Comparison of ENCODE assay signal across 25 mouse cellular contexts in the genomic region with DNA sequence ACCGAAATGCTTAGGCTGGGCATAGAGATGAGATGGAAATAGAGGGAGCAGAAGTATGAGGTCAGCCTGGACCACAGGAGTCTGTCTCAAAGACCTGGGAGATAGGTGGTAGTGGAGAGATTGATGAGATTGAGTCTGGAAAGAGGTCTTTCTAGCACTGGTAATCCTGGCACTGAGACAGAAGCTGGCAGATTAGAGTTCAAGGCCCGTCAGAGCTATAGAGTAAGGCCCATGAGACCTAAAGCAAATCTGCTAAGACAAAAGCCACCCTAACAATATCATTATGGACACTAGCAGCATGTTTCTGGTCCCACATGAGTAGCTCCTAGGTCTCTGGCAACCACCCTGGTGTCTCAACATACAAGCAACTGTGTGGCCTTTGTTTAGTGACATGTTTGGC. TPM values are rescaled to one million over a fixed set of nuclear protein-coding genes. Genes with fewer than 3 reads are reported as not detected.
DNase-seq lines count a peak whose midpoint lies in the region; ATAC-seq lines count a peak whose summit lies in the region.
"Had no signal": no experiment of that assay in that cellular context is flagged by ENCODE, and none has a peak within 500 bp of the region (broad histone marks: within the 10 kb centered on the region; RNA-seq: fewer than 3 reads in every experiment).

No protein-coding gene starts in this region.

- no peak for ATAC-seq in heart, embryonic 14.5 days (ENCODE audit: insufficient number of reproducible peaks, insufficient read depth, low FRiP score, low read depth)
- no peak for ATAC-seq in midbrain, embryonic 11.5 days (ENCODE audit: low FRiP score)
- ATAC-seq in midbrain, embryonic 16.5 days: no peak
- ATAC-seq: CD4-positive, CD25-positive, alpha-beta regulatory T cell, adult 4 months; forebrain, embryonic 14.5 days; forebrain, postnatal 0 days; hindbrain, embryonic 16.5 days; intestine, embryonic 15.5 days had no signal

- 94% methylated on average over 2 of the region's 2 CpGs for WGBS in heart, embryonic 10.5 days
- WGBS in heart, embryonic 14.5 days: 79% methylated on average over 2 of the region's 2 CpGs
- 82% methylated on average over 2 of the region's 2 CpGs for WGBS in midbrain, embryonic 11.5 days
- 86% methylated on average over 2 of the region's 2 CpGs for WGBS in midbrain, embryonic 16.5 days

- peaks cover 22% of the 10 kb centered on the region for H3K4me1 ChIP-seq in heart, embryonic 10.5 days
- H3K4me1 ChIP-seq in heart, embryonic 14.5 days (ENCODE audit: control insufficient read depth in 2 of 2, insufficient read depth in 2 of 2, low read length in 2 of 2): peaks cover 3 to 7% of the 10 kb centered on the region in 2 experiments; a peak in 1 of 4 replicates
- peaks cover 2% of the 10 kb centered on the region; the same call in 1 of the 2 replicates for H3K4me1 ChIP-seq in midbrain, embryonic 11.5 days (ENCODE audit: control insufficient read depth, insufficient read depth, low read length)
- peaks cover 12% of the 10 kb centered on the region for H3K4me1 ChIP-seq in midbrain, embryonic 16.5 days (ENCODE audit: control insufficient read depth, insufficient read depth, low read length)
- H3K4me1 ChIP-seq: intestine, embryonic 15.5 days had no signal

- intact Hi-C loops in heart, postnatal 14 days (cut with DNase I): no loop called here

- 0 out of 2 replicates have a peak overlapping the region, but pooled peaks have one; percentile 13 for H3K27ac ChIP-seq in heart, embryonic 10.5 days
- no peak overlapping the region; a peak in 1 of 4 replicates for H3K27ac ChIP-seq in heart, embryonic 14.5 days (replicated peaks in 1 of 2; ENCODE audit: control insufficient read depth in 1 of 2, insufficient read depth in 1 of 2, low read depth in 2 of 2, low read length in 2 of 2)
- no peak overlapping the region for H3K27ac ChIP-seq in midbrain, embryonic 11.5 days (ENCODE audit: low read depth, low read length)
- H3K27ac ChIP-seq in midbrain, embryonic 16.5 days (ENCODE audit: low read length): no peak overlapping the region
- H3K27ac ChIP-seq: embryonic facial prominence, embryonic 12.5 days; embryonic facial prominence, embryonic 15.5 days; hindbrain, embryonic 10.5 days; hindbrain, embryonic 13.5 days; intestine, embryonic 15.5 days had no signal

- H3K27me3 ChIP-seq in heart, embryonic 10.5 days (ENCODE audit: insufficient read depth, poor library complexity, severe bottlenecking): no peaks in the 10 kb centered on the region
- no peaks in the 10 kb centered on the region for H3K27me3 ChIP-seq in heart, embryonic 14.5 days (ENCODE audit: control insufficient read depth, insufficient read depth, low read length)
- H3K27me3 ChIP-seq in midbrain, embryonic 11.5 days (ENCODE audit: control insufficient read depth, insufficient read depth, low read length): no peaks in the 10 kb centered on the region
- no peaks in the 10 kb centered on the region for H3K27me3 ChIP-seq in midbrain, embryonic 16.5 days (ENCODE audit: control insufficient read depth, insufficient read depth, low read depth, low read length)
- H3K27me3 ChIP-seq: embryonic facial prominence, embryonic 12.5 days; embryonic facial prominence, embryonic 15.5 days; hindbrain, embryonic 13.5 days; intestine, embryonic 15.5 days had no signal

- no peak for DNase-seq in heart, embryonic 10.5 days (ENCODE audit: low spot score)
- DNase-seq in heart, adult 9 months (ENCODE audit: low spot score in 2 of 2): no peak
- no peak for DNase-seq in heart, postnatal 14 days
- DNase-seq in midbrain, embryonic 11.5 days (ENCODE audit: low spot score, missing footprints): peak; percentile 82
- DNase-seq: adrenal gland, adult 2 months; adrenal gland, postnatal 14 days; cerebellum, adult 11 months; cerebellum, adult 2 months; cerebellum, adult 9-11 months; cerebellum, postnatal 25 days; forebrain, postnatal 0 days; gastrocnemius, postnatal 36 days; heart, postnatal 36 days; kidney, adult 11 months; kidney, adult 8-10 months had no signal

- H3K4me3 ChIP-seq in heart, embryonic 10.5 days: no peak overlapping the region
- H3K4me3 ChIP-seq in heart, embryonic 14.5 days (ENCODE audit: control insufficient read depth in 1 of 2, insufficient read depth in 1 of 2, low read depth in 1 of 2, low read length in 2 of 2): no peak overlapping the region
- H3K4me3 ChIP-seq in midbrain, embryonic 11.5 days (ENCODE audit: low read depth, low read length): no peak overlapping the region
- H3K4me3 ChIP-seq in midbrain, embryonic 16.5 days (ENCODE audit: low read depth, low read length): no peak overlapping the region
- H3K4me3 ChIP-seq: embryonic facial prominence, embryonic 12.5 days; embryonic facial prominence, embryonic 15.5 days; hindbrain, embryonic 10.5 days; hindbrain, embryonic 13.5 days; intestine, embryonic 15.5 days had no signal

- H3K9me3 ChIP-seq in heart, embryonic 10.5 days: no peaks in the 10 kb centered on the region
- no peaks in the 10 kb centered on the region for H3K9me3 ChIP-seq in heart, embryonic 14.5 days (ENCODE audit: control insufficient read depth, low read length)
- H3K9me3 ChIP-seq in midbrain, embryonic 11.5 days (ENCODE audit: control insufficient read depth, low read length): no peaks in the 10 kb centered on the region
- H3K9me3 ChIP-seq in midbrain, embryonic 16.5 days (replicated peaks; ENCODE audit: control insufficient read depth, low read length, poor library complexity, severe bottlenecking): no peaks in the 10 kb centered on the region
- H3K9me3 ChIP-seq: embryonic facial prominence, embryonic 12.5 days; embryonic facial prominence, embryonic 15.5 days; hindbrain, embryonic 10.5 days; hindbrain, embryonic 13.5 days; intestine, embryonic 15.5 days had no signal

- no peaks in the 10 kb centered on the region for H3K36me3 ChIP-seq in heart, embryonic 10.5 days
- no peaks in the 10 kb centered on the region for H3K36me3 ChIP-seq in heart, embryonic 14.5 days (ENCODE audit: control insufficient read depth, insufficient read depth, low read length)
- H3K36me3 ChIP-seq in midbrain, embryonic 11.5 days (ENCODE audit: control insufficient read depth, insufficient read depth, low read length): no peaks in the 10 kb centered on the region
- no peaks in the 10 kb centered on the region for H3K36me3 ChIP-seq in midbrain, embryonic 16.5 days (ENCODE audit: control insufficient read depth, insufficient read depth, low read length)
- H3K36me3 ChIP-seq: embryonic facial prominence, embryonic 12.5 days; embryonic facial prominence, embryonic 15.5 days; hindbrain, embryonic 10.5 days; hindbrain, embryonic 13.5 days; intestine, embryonic 15.5 days had no signal

- H3K4me2 ChIP-seq in heart, embryonic 14.5 days (ENCODE audit: low read length): peak overlapping the region; percentile 3; the same call in 1 of the 2 replicates
- no peak overlapping the region for H3K4me2 ChIP-seq in midbrain, embryonic 11.5 days
- no peak overlapping the region for H3K4me2 ChIP-seq in midbrain, embryonic 16.5 days (ENCODE audit: low read length)
- H3K4me2 ChIP-seq: embryonic facial prominence, embryonic 12.5 days; embryonic facial prominence, embryonic 15.5 days; hindbrain, embryonic 13.5 days; intestine, embryonic 15.5 days had no signal

- no peak overlapping the region for H3K9ac ChIP-seq in heart, embryonic 14.5 days (ENCODE audit: low read length)
- H3K9ac ChIP-seq in midbrain, embryonic 11.5 days (ENCODE audit: low read length): no peak overlapping the region
- no peak overlapping the region for H3K9ac ChIP-seq in midbrain, embryonic 16.5 days (ENCODE audit: low read depth, low read length)
- H3K9ac ChIP-seq: embryonic facial prominence, embryonic 12.5 days; embryonic facial prominence, embryonic 15.5 days; forebrain, postnatal 0 days; hindbrain, embryonic 13.5 days; intestine, embryonic 15.5 days had no signal

RNA-seq across cellular contexts. Expression of gene Hipk3, which starts 4.4 kb away (rescaled TPM):
- 34.2 and 48.1 TPM in 2 replicates for polyA plus RNA-seq in heart, embryonic 10.5 days (2016; fragmentation: Nextera tagmentation; extraction: Ambion mirVana)
- 72.7 and 74.0 TPM in 2 replicates for polyA plus RNA-seq in heart, embryonic 14.5 days (2014; fragmentation: Nextera tagmentation; extraction: Ambion mirVana)
- 100 to 1,000 TPM; 178 to 179 TPM for total RNA-seq in heart, postnatal 14 days (2021)
- 10.7 and 11.3 TPM in 2 replicates for polyA plus RNA-seq in midbrain, embryonic 11.5 days (2014; fragmentation: Nextera tagmentation; extraction: Ambion mirVana)
- polyA plus RNA-seq in midbrain, embryonic 16.5 days (2015; fragmentation: Nextera tagmentation; extraction: Ambion mirVana): 7.3 and 7.6 TPM in 2 replicates
